Mouse (Mus musculus): Measurements from ENCODE around the gene Adamts5.

The Adamts5 gene

GRCm38 (mm10) chr16:85822330-85822916, 79.2 kb downstream of the Adamts5 start:
- no peak for DNase-seq (ENCODE audit: low read depth, low spot score)

DNA sequence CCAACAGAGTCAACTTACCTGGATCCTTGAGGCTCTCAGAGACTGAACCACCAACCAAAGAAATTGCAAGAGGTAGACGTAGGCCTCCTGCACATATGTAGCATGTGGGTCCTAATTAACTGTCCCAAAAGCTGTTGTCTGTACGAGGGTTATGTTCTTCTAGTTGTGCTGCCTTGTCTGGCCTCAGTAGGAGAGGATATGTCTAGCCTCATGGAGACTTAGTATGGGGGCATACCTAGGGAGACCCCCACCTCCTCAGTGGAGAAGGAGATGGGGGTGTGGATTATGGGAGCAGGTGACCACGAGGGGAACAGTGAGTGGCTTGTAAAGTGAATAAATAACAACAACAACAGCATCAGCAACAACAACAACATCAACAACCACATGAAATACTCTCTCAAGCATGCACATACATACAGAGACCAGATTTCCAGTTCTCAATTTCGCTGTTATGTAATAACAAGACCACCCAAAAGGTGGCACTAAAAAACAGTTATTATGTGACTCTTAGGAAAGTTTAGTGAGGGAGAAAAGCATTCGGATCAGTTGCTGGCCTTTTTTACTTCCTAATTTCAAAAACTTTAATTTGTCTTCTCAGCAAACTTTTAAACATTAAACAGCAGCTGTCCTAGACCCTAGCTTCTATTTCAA, 81.7 kb downstream of the Adamts5 start:
- no peak for DNase-seq (ENCODE audit: low read depth, low spot score)

DNA sequence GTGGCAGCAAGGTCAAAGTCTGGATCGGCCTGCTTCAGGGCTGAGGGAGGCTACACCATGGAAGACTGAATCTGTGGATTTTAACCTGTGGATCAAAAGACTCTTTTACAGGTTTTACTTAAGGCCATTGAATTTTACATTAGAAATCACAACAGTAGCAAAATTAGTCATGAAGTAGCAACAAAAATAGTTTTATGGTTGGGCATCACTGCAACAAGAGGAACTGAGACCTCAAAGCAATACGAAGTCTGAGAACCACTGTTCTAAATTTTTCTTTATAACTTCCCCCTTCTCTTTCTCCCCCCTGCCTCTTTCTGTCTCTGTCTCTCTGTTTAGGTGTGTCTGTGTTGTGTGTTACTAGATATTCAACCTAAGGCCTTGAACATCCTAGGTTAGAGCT, 87.5 kb downstream of the Adamts5 start:
- no peak for DNase-seq (ENCODE audit: low read depth, low spot score)

GRCm38 (mm10) chr16:85807626-85808025, 94.0 kb downstream of the Adamts5 start:
- peak; percentile 22 for DNase-seq (ENCODE audit: low read depth, low spot score)

DNA sequence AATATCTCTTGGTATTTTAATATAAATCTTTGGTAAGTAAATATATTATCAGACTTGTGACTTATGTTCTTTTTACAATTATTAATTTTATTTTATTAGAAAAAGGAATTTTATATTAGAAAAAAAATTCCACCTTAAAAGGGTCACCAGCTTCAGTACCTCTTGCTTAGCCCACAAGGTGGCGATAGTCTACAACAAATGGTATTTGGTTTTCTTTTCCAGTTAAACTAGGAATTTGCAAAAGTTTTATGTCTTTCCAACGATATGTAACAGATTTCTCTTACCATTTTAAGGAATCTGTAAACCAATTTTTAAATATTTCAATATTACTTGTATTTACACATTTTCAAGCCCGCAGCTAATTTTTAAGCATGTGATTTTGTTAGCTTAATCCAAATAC, 94.6 kb downstream of the Adamts5 start:
- peak; percentile 24 for DNase-seq (ENCODE audit: low read depth, low spot score)

Data from ES-CJ7 (cell line).